Mouse (Mus musculus) heart, postnatal 0 days (tissue): ENCODE data around the gene Gm44503. TPM values are rescaled to one million over a fixed set of nuclear protein-coding genes. Genes with fewer than 3 reads are reported as not detected.
A peak's percentile ranks its signal among the peaks of the same experiment; 100 is the strongest.

Experiments used
- ATAC-seq: fragments of 200-750 bp; cut with Nextera tagmentation; 2 replicates; pipeline ENCODE4 v1.8.0; 2017; ENCODE audit warnings: low read depth, moderate number of reproducible peaks, moderate library complexity; ENCODE audit not compliant: insufficient read depth
- DNase-seq: peaks from one replicate; pipeline ENCODE4 v3.0.0-alpha.2; 2016; ENCODE audit warnings: low spot score
- H3K27ac ChIP-seq: fragments of 300-500 bp; sonication (generic); 2 replicates; pipeline ENCODE4 v1.5.1; 2014; ENCODE audit warnings: low read depth, mild to moderate bottlenecking
- H3K27me3 ChIP-seq: fragments of 300-500 bp; sonication (generic); 2 replicates; pipeline ENCODE4 v1.6.1; 2014; ENCODE audit warnings: low read length, mixed read lengths; ENCODE audit not compliant: control insufficient read depth, insufficient read depth
- H3K36me3 ChIP-seq: fragments of 300-500 bp; sonication (generic); replicated peaks from 2 replicates; pipeline ENCODE4 v1.6.1; 2014; ENCODE audit warnings: low read length, mixed read lengths; ENCODE audit not compliant: control insufficient read depth, insufficient read depth
- H3K4me1 ChIP-seq: fragments of 300-500 bp; sonication (generic); 2 replicates; pipeline ENCODE4 v1.6.1; 2014; ENCODE audit warnings: antibody characterized with exemption; ENCODE audit not compliant: control insufficient read depth, insufficient read depth
- H3K4me2 ChIP-seq: fragments of 300-500 bp; sonication (generic); 2 replicates; pipeline ENCODE4 v1.6.1; 2014; ENCODE audit warnings: low read depth, mild to moderate bottlenecking, low read length, moderate library complexity
- H3K4me3 ChIP-seq: fragments of 300-500 bp; sonication (generic); 2 replicates; pipeline ENCODE4 v1.5.1; 2014; ENCODE audit warnings: low read depth, low read length
- H3K9ac ChIP-seq: fragments of 300-500 bp; sonication (generic); replicated peaks from 2 replicates; pipeline ENCODE4 v1.6.1; 2014; ENCODE audit warnings: low read depth, low read length, mixed read lengths
- H3K9me3 ChIP-seq: fragments of 300-500 bp; sonication (generic); replicated peaks from 2 replicates; pipeline ENCODE4 v1.6.1; 2016; ENCODE audit warnings: low read length; ENCODE audit not compliant: control insufficient read depth
- CTCF ChIP-seq: IDR thresholded peaks from 2 replicates; pipeline ENCODE4 v1.5.1; 2016; ENCODE audit warnings: antibody characterized with exemption, control low read depth, low read depth
- EP300 ChIP-seq: IDR thresholded peaks from 2 replicates; pipeline ENCODE4 v1.6.1; 2016; ENCODE audit warnings: antibody characterized with exemption, low read depth
- WGBS: fragments of 180-500 bp; shearing (Covaris S2); extraction: QIAGEN DNeasy Blood & Tissue Kit; methylation state at CpG from one replicate; pipeline ENCODE4 v1.1.7; 2014; 5-methylcytosine and 5-hydroxymethylcytosine counted together
- microRNA-seq: library from miRNA; unstranded; fragments of <30 nt; microRNA quantifications from one replicate; pipeline ENCODE4, GENCODE M21; 2016
- polyA plus RNA-seq: library from polyadenylated mRNA; unstranded; fragments of >200 nt; fragmentation: Nextera tagmentation; extraction: Ambion mirVana; gene quantifications from 2 replicates; pipeline ENCODE4 v1.2.1, GENCODE M21; 2015
- total RNA-seq: library from RNA; depleted of rRNA; stranded (reverse); fragments of >200 nt; gene quantifications from 2 replicates; pipeline ENCODE4 v1.2.3, GENCODE M21; 2014; ENCODE audit warnings: low replicate concordance; rRNA removed

Gene Gm44503
- total and polyA plus RNA-seq, 2 experiments from 2014 or later: not detected

DNA sequence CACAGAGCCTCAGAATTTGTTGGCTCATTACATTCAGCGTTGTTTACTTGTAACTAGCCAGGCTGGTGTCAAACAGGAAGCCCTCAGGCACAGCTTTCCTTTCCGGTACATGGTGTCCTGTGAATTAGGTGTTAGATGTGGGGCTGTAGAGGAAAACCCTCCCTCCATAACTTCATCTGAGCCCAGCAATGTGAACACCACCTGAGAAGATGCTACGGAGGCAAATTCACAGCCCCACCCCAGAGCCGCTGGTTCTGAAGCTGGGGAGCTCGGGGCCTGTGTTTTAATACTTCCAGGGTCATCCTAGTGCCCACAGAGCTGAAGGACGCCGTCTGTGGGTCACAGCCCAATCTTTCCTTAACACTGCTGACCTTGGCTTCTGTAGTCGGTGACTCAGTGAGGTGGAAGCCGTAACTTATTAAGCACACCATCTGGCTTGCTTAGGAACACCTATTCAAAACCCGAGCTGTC, 96.8 kb downstream of the Gm44503 start:
- Histone ChIP-seq H3K4me3 (no peak overlapping the region), H3K4me2 (no peak overlapping the region), H3K27me3 (no peaks in the 10 kb centered on the region), H3K9me3 (no peaks in the 10 kb centered on the region), H3K9ac (no peak overlapping the region), H3K4me1 (no peaks in the 10 kb centered on the region; the same call in 1 of the 2 replicates), H3K27ac (no peak overlapping the region), H3K36me3 (no peaks in the 10 kb centered on the region)
- no peak; the same call in 1 of the 2 replicates for ATAC-seq
- peak; percentile 53; the same call in 1 of the 2 replicates for TF ChIP-seq EP300
- TF ChIP-seq CTCF: no peak
- no peak for DNase-seq
- 57% methylated on average over 10 of the region's 10 CpGs for WGBS

GRCm38 (mm10) chr9:73059224-73059623, 100.6 kb downstream of the Gm44503 start:
- no peaks in the 10 kb centered on the region for H3K36me3 ChIP-seq
- H3K27me3 ChIP-seq: no peaks in the 10 kb centered on the region
- no peak overlapping the region for H3K4me3 ChIP-seq
- H3K4me2 ChIP-seq: no peak overlapping the region
- H3K9ac ChIP-seq: no peak overlapping the region
- DNase-seq (no peak), ATAC-seq (no peak)
- no peak overlapping the region for H3K27ac ChIP-seq
- TF ChIP-seq EP300: no peak
- TF ChIP-seq CTCF: no peak
- H3K9me3 ChIP-seq: no peaks in the 10 kb centered on the region
- WGBS: 80% methylated on average over 4 of the region's 4 CpGs
- H3K4me1 ChIP-seq: no peaks in the 10 kb centered on the region; the same call in 1 of the 2 replicates

- Histone ChIP-seq H3K27ac (no peak overlapping the region), H3K9ac (no peak overlapping the region), H3K4me1 (peaks cover 9% of the 10 kb centered on the region), H3K4me2 (no peak overlapping the region), H3K9me3 (no peaks in the 10 kb centered on the region), H3K27me3 (no peaks in the 10 kb centered on the region), H3K36me3 (no peaks in the 10 kb centered on the region), H3K4me3 (no peak overlapping the region)
- no peak for ATAC-seq
- 37% methylated on average over 15 of the region's 15 CpGs for WGBS
- TF ChIP-seq EP300: no peak
- TF ChIP-seq CTCF: no peak
- no peak for DNase-seq
Measured at GRCm38 (mm10) chr9:73063621-73064290, 105.1 kb downstream of the Gm44503 start.

Small RNAs within 50 kb of the gene (microRNA-seq; reads per million reads assigned to microRNA genes)
- gene Gm27353: not detected

Other genes with a start within 250 kb of the Gm44503 start
- gene Prtg, start 152.0 kb upstream of the Gm44503 start, total RNA-seq: 0.04 and 0.73 TPM in 2 replicates
- 0.15 and 0.31 TPM in 2 replicates for gene Prtg, start 152.0 kb upstream of the Gm44503 start, polyA plus RNA-seq
- 1.9 and 2.2 TPM in 2 replicates for gene Pygo1, start 33.2 kb upstream of the Gm44503 start, total RNA-seq
- gene Pygo1, start 33.2 kb upstream of the Gm44503 start, polyA plus RNA-seq: 1.5 and 1.6 TPM in 2 replicates
- not detected in 2 replicates for gene Dyx1c1, start 67 bp upstream of the Gm44503 start, total RNA-seq
- 0.47 and 0.51 TPM in 2 replicates for gene Dyx1c1, start 67 bp upstream of the Gm44503 start, polyA plus RNA-seq
- 0.85 and 28.0 TPM in 2 replicates for gene Ccpg1os, start 26.5 kb downstream of the Gm44503 start, total RNA-seq
- gene Ccpg1os, start 26.5 kb downstream of the Gm44503 start, polyA plus RNA-seq: 15.8 and 19.0 TPM in 2 replicates
- gene Ccpg1, start 26.6 kb downstream of the Gm44503 start, total RNA-seq: 8.3 and 11.3 TPM in 2 replicates
- gene Ccpg1, start 26.6 kb downstream of the Gm44503 start, polyA plus RNA-seq: 27.2 and 27.3 TPM in 2 replicates
- gene Pigb, start 81.5 kb downstream of the Gm44503 start, total RNA-seq: 3.0 and 8.8 TPM in 2 replicates
- gene Pigb, start 81.5 kb downstream of the Gm44503 start, polyA plus RNA-seq: 1.9 and 2.5 TPM in 2 replicates
- gene Rab27a, start 86.0 kb downstream of the Gm44503 start, total RNA-seq: 3.1 and 4.0 TPM in 2 replicates
- gene Rab27a, start 86.0 kb downstream of the Gm44503 start, polyA plus RNA-seq: 1.7 and 2.7 TPM in 2 replicates
- not detected in 2 replicates for gene Khdc3, start 143.0 kb downstream of the Gm44503 start, total RNA-seq
- gene Khdc3, start 143.0 kb downstream of the Gm44503 start, polyA plus RNA-seq: not detected in 2 replicates
- gene Gm20509, start 143.6 kb downstream of the Gm44503 start, total RNA-seq: not detected in 2 replicates
- not detected in 2 replicates for gene Gm20509, start 143.6 kb downstream of the Gm44503 start, polyA plus RNA-seq
- gene Rsl24d1, start 154.6 kb downstream of the Gm44503 start, total RNA-seq: 51.6 and 65.0 TPM in 2 replicates
- 70.4 and 71.4 TPM in 2 replicates for gene Rsl24d1, start 154.6 kb downstream of the Gm44503 start, polyA plus RNA-seq